Mouse (Mus musculus) myocyte (in vitro differentiated cells): ENCODE data around the gene Sin3a. TPM values are rescaled to one million over a fixed set of nuclear protein-coding genes. Genes with fewer than 3 reads are reported as not detected.

Source experiments
- H3K27me3 ChIP-seq: one replicate; pipeline ENCODE4 v1.6.1; 2011; ENCODE audit not compliant: control insufficient read depth, insufficient read depth, insufficient read length
- H3K36me3 ChIP-seq: one replicate; pipeline ENCODE4 v1.6.1; 2011; ENCODE audit not compliant: control insufficient read depth, insufficient read depth
- H3K4me2 ChIP-seq: one replicate; pipeline ENCODE4 v1.6.1; 2011; ENCODE audit warnings: low read depth, control low read depth
- H3K4me3 ChIP-seq: one replicate; pipeline ENCODE4 v1.5.1; 2011; ENCODE audit warnings: mild to moderate bottlenecking, control low read depth, moderate library complexity
- H3K79me2 ChIP-seq: one replicate; pipeline ENCODE4 v1.6.1; 2011; ENCODE audit not compliant: control insufficient read depth, insufficient read depth
- H3ac ChIP-seq: one replicate; pipeline ENCODE4 v1.6.1; 2011; ENCODE audit not compliant: control insufficient read depth, insufficient read length
- CEBPB ChIP-seq: IDR thresholded peaks from 2 replicates; pipeline ENCODE4 v1.6.1; 2011; ENCODE audit warnings: mild to moderate bottlenecking, moderate library complexity; ENCODE audit not compliant: poor library complexity, insufficient read depth, severe bottlenecking
- E2F4 ChIP-seq: IDR thresholded peaks from one replicate; pipeline ENCODE4 v1.6.1; 2011; ENCODE audit warnings: mild to moderate bottlenecking, control low read depth, moderate library complexity; ENCODE audit not compliant: insufficient read depth
- MAX ChIP-seq: IDR thresholded peaks from one replicate; pipeline ENCODE4 v1.6.1; 2011; ENCODE audit warnings: low read depth, mild to moderate bottlenecking, control low read depth
- MYOD1 ChIP-seq, 3 experiments: IDR thresholded peaks; one replicate each; pipeline ENCODE4 v1.6.1; 2011; ENCODE audit warnings: control low read depth in 2 of 3, low read depth in 2 of 3, mild to moderate bottlenecking in 2 of 3, moderate library complexity in 1 of 3; ENCODE audit not compliant: insufficient read length in 2 of 3, control insufficient read depth in 1 of 3
- MYOG ChIP-seq, 3 experiments: IDR thresholded peaks; one replicate each; pipeline ENCODE4 v1.6.1; 2011; ENCODE audit warnings: control low read depth in 2 of 3, low read depth in 2 of 3, mild to moderate bottlenecking in 2 of 3; ENCODE audit not compliant: insufficient read length in 2 of 3, control insufficient read depth in 1 of 3, insufficient read depth in 1 of 3
- POLR2A ChIP-seq: IDR thresholded peaks from one replicate; pipeline ENCODE4 v1.6.1; 2011; ENCODE audit warnings: low read depth, mild to moderate bottlenecking, control low read depth, moderate library complexity; ENCODE audit not compliant: insufficient read length
- POLR2AphosphoS2 ChIP-seq: IDR thresholded peaks from one replicate; pipeline ENCODE4 v1.6.1; 2011; ENCODE audit warnings: low read depth, control low read depth; ENCODE audit not compliant: insufficient read length
- REST ChIP-seq: IDR thresholded peaks from one replicate; pipeline ENCODE4 v1.6.1; 2011; ENCODE audit warnings: mild to moderate bottlenecking, control low read depth, moderate library complexity; ENCODE audit not compliant: insufficient read depth, insufficient read length
- SRF ChIP-seq: IDR thresholded peaks from one replicate; pipeline ENCODE4 v1.6.1; 2011; ENCODE audit warnings: low read depth; ENCODE audit not compliant: control insufficient read depth, insufficient read length
- TCF12 ChIP-seq: IDR thresholded peaks from one replicate; pipeline ENCODE4 v1.6.1; 2011; ENCODE audit warnings: mild to moderate bottlenecking, control low read depth; ENCODE audit not compliant: poor library complexity, insufficient read depth, severe bottlenecking
- TCF3 ChIP-seq: IDR thresholded peaks from one replicate; pipeline ENCODE4 v1.6.1; 2011; ENCODE audit warnings: low read depth, control low read depth; ENCODE audit not compliant: insufficient read length
- USF1 ChIP-seq: IDR thresholded peaks from one replicate; pipeline ENCODE4 v1.6.1; 2011; ENCODE audit warnings: low read depth, mild to moderate bottlenecking, control low read depth, moderate library complexity
- polyA plus RNA-seq: library from polyadenylated mRNA; unstranded; fragments of >200 nt; fragmentation: generic; extraction: Trizol; gene quantifications from one replicate; pipeline ENCODE4 v1.2.1, GENCODE M21; 2012; ENCODE audit warnings: missing spikeins

The Sin3a gene
- polyA plus RNA-seq, 1 experiment: 13.3 TPM

DNA sequence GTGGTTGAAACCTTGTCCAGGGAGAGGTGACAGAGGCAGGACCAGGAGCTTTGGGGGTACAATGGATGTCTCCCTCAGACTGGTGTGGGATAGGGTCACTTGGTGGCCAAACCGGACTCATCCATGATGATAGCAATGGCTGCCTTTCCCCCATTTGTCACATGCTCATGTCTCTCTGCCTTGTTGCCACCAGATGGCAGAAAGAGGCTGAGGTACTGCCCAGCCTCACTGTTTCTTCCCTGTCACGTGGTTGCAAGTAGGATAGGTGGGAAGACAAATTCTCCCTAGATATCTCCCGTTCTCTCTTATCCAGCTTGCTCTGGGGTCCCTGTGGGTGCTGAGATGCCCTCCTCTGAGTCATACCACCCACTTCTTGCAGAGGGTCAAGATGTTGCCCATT lies 90.7 kb downstream of the Sin3a start:
- peak overlapping the region; percentile 10 for H3K4me2 ChIP-seq
- H3K4me3 ChIP-seq: no peak overlapping the region
- no peaks in the 10 kb centered on the region for H3K36me3 ChIP-seq
- H3ac ChIP-seq: no peak overlapping the region
- no peaks in the 10 kb centered on the region for H3K79me2 ChIP-seq
- H3K27me3 ChIP-seq: no peaks in the 10 kb centered on the region
- TF ChIP-seq MYOG (IDR thresholded peaks at IDR 0.05; ENCODE audit: control insufficient read depth in 1 of 3, insufficient read depth in 1 of 3, insufficient read length in 2 of 3, low read depth in 2 of 3) (no peak), USF1 (peak; percentile 94), CEBPB (no peak), TCF3 (no peak), E2F4 (no peak)

DNA sequence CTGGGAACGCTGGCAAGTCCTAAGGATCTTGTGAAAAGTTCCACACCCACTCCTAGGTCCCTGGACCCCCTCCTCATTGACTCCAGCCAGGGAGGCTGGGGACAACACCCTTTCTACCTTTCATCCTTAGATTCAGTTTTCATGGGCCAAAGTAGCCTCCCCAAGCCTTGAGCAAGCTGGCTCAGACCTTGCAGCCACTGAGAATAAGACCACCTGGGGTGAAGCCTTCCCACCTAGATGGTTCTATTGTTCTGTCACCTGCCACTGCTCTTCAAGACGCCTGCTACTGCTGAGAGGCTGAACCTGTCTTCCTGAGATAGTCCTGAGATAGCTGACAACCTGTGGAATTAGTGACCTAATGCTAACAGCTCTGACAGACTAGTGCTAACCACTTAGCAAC lies 91.3 kb downstream of the Sin3a start:
- H3K36me3 ChIP-seq: no peaks in the 10 kb centered on the region
- no peak for TF ChIP-seq CEBPB
- no peak for TF ChIP-seq SRF
- TF ChIP-seq MYOD1 (IDR thresholded peaks at IDR 0.05; ENCODE audit: control insufficient read depth in 1 of 3, insufficient read length in 2 of 3, low read depth in 2 of 3): no peak
- no peak for TF ChIP-seq USF1
- no peak for TF ChIP-seq TCF12
- TF ChIP-seq TCF3: no peak
- no peak for TF ChIP-seq MYOG (IDR thresholded peaks at IDR 0.05; ENCODE audit: control insufficient read depth in 1 of 3, insufficient read depth in 1 of 3, insufficient read length in 2 of 3, low read depth in 2 of 3)
- TF ChIP-seq REST: no peak
- no peak for TF ChIP-seq POLR2AphosphoS2
- TF ChIP-seq MAX: no peak
- TF ChIP-seq E2F4: no peak
- no peak for TF ChIP-seq POLR2A
- H3ac ChIP-seq: no peak overlapping the region
- no peak overlapping the region for H3K4me3 ChIP-seq
- no peak overlapping the region for H3K4me2 ChIP-seq
- H3K27me3 ChIP-seq: no peaks in the 10 kb centered on the region
- no peaks in the 10 kb centered on the region for H3K79me2 ChIP-seq

DNA sequence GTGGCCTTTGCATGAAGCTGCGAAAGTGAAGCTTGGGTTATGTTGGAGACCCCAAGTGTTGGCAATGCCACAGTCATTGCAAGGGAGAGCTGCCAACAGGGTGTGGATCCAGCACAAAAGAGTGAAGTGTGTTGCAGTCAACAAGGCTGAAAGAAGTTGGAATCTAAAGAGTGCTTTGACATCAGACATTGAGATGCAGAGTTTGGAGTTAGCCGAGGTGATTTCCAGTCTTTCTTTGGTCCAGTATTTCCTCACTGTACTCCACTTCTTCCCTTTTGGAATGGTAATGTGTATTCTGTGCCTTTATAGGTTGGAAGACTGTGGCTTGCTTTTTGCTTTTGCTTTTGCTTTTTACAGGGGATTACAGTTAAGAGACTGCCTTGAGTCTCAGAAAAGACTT lies 94.3 kb downstream of the Sin3a start:
- Histone ChIP-seq H3K79me2 (no peaks in the 10 kb centered on the region), H3K4me3 (no peak overlapping the region), H3ac (no peak overlapping the region), H3K27me3 (no peaks in the 10 kb centered on the region), H3K36me3 (no peaks in the 10 kb centered on the region), H3K4me2 (no peak overlapping the region)
- TF ChIP-seq USF1 (no peak), REST (no peak), CEBPB (no peak), POLR2A (no peak), TCF3 (no peak), MAX (no peak), SRF (no peak), TCF12 (no peak), E2F4 (no peak), POLR2AphosphoS2 (no peak), MYOG (IDR thresholded peaks at IDR 0.05; ENCODE audit: control insufficient read depth in 1 of 3, insufficient read depth in 1 of 3, insufficient read length in 2 of 3, low read depth in 2 of 3) (no peak), MYOD1 (IDR thresholded peaks at IDR 0.05; ENCODE audit: control insufficient read depth in 1 of 3, insufficient read length in 2 of 3, low read depth in 2 of 3) (no peak)

DNA sequence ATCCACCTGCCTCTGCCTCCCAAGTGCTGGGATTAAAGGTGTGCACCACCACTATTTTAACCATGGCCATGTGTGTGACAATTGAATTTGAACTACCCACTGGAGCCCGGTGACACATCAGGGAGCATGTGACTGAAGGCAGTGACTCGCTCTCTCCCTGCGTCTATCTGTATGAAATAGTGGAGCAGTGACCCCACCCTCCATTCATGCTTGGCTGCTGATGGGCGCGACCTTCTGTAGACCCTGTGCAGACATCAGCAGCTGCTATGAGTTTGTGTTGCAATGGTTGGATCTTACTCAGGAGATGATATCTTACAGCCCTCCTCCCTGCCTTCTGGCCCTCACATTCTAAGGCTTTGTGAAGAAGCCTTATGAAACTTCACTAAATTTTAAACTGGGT lies 96.6 kb downstream of the Sin3a start:
- Histone ChIP-seq H3K4me2 (no peak overlapping the region), H3K4me3 (no peak overlapping the region), H3K36me3 (no peaks in the 10 kb centered on the region)

More for the DNA sequence above, 96.6 kb downstream of the Sin3a start:
- no peak for TF ChIP-seq TCF12
- no peak for TF ChIP-seq MAX
- no peak for TF ChIP-seq TCF3
- no peak for TF ChIP-seq POLR2AphosphoS2
- no peak for TF ChIP-seq MYOG (IDR thresholded peaks at IDR 0.05; ENCODE audit: control insufficient read depth in 1 of 3, insufficient read depth in 1 of 3, insufficient read length in 2 of 3, low read depth in 2 of 3)
- TF ChIP-seq CEBPB: no peak
- no peak for TF ChIP-seq POLR2A
- TF ChIP-seq USF1: no peak
- no peak overlapping the region for H3ac ChIP-seq
- peaks cover 8% of the 10 kb centered on the region for H3K27me3 ChIP-seq
- H3K79me2 ChIP-seq: no peaks in the 10 kb centered on the region

Other genes with a start within 250 kb of the Sin3a start
- 0.85 TPM for gene Odf3l1, start 207.4 kb upstream of the Sin3a start, polyA plus RNA-seq
- gene Cspg4, start 207.0 kb upstream of the Sin3a start, polyA plus RNA-seq: 58.3 TPM
- 9.4 TPM for gene Snx33, start 143.7 kb upstream of the Sin3a start, polyA plus RNA-seq
- 142 TPM for gene Imp3, start 134.6 kb upstream of the Sin3a start, polyA plus RNA-seq
- 12.8 TPM for gene Snupn, start 121.2 kb upstream of the Sin3a start, polyA plus RNA-seq
- 16.1 TPM for gene Ptpn9, start 77.1 kb upstream of the Sin3a start, polyA plus RNA-seq
- gene Man2c1, start 58.6 kb downstream of the Sin3a start, polyA plus RNA-seq: 55.4 TPM
- 12.7 TPM for gene Neil1, start 76.3 kb downstream of the Sin3a start, polyA plus RNA-seq
- gene Commd4, start 86.3 kb downstream of the Sin3a start, polyA plus RNA-seq: 57.3 TPM
- not detected for gene Trcg1, start 164.5 kb downstream of the Sin3a start, polyA plus RNA-seq
- gene 1700017B05Rik, start 190.6 kb downstream of the Sin3a start, polyA plus RNA-seq: 30.3 TPM